Mouse (Mus musculus) kidney, embryonic 16.5 days (tissue): Measurements from ENCODE around the gene Dupd1. TPM values are rescaled to one million over a fixed set of nuclear protein-coding genes. Genes with fewer than 3 reads are reported as not detected.
A peak's percentile ranks its signal among the peaks of the same experiment; 100 is the strongest.

Experiments
- ATAC-seq: fragments of 200-750 bp; cut with Nextera tagmentation; 2 replicates; pipeline ENCODE4 v1.8.0; 2017; ENCODE audit warnings: moderate TSS enrichment; ENCODE audit not compliant: low FRiP score, low TSS enrichment
- H3K27ac ChIP-seq: fragments of 300-500 bp; sonication (generic); 2 replicates; pipeline ENCODE4 v1.5.1; 2014; ENCODE audit warnings: low read length
- H3K27me3 ChIP-seq: fragments of 300-500 bp; sonication (generic); 2 replicates; pipeline ENCODE4 v1.6.1; 2014; ENCODE audit warnings: low read length, control low read depth, mixed read lengths; ENCODE audit not compliant: insufficient read depth
- H3K36me3 ChIP-seq: fragments of 300-500 bp; sonication (generic); 2 replicates; pipeline ENCODE4 v1.6.1; 2014; ENCODE audit warnings: low read length, control low read depth, mixed read lengths; ENCODE audit not compliant: insufficient read depth
- H3K4me1 ChIP-seq: fragments of 300-500 bp; sonication (generic); 2 replicates; pipeline ENCODE4 v1.6.1; 2014; ENCODE audit warnings: low read length, control low read depth, mixed read lengths; ENCODE audit not compliant: insufficient read depth
- H3K4me2 ChIP-seq: fragments of 300-500 bp; sonication (generic); replicated peaks from 2 replicates; pipeline ENCODE4 v1.6.1; 2014; ENCODE audit warnings: low read depth, low read length
- H3K4me3 ChIP-seq: fragments of 300-500 bp; sonication (generic); 2 replicates; pipeline ENCODE4 v1.5.1; 2014; ENCODE audit warnings: mild to moderate bottlenecking, low read length
- H3K9ac ChIP-seq: fragments of 300-500 bp; sonication (generic); replicated peaks from 2 replicates; pipeline ENCODE4 v1.6.1; 2014; ENCODE audit warnings: low read length
- H3K9me3 ChIP-seq: fragments of 300-500 bp; sonication (generic); 2 replicates; pipeline ENCODE4 v1.6.1; 2016; ENCODE audit warnings: low read length, control low read depth
- WGBS: fragments of 180-500 bp; shearing (Covaris S2); extraction: QIAGEN DNeasy Blood & Tissue Kit; methylation state at CpG from one replicate; pipeline ENCODE4 v1.1.7; 2014; 5-methylcytosine and 5-hydroxymethylcytosine counted together
- polyA plus RNA-seq: library from polyadenylated mRNA; unstranded; fragments of >200 nt; fragmentation: Nextera tagmentation; extraction: Ambion mirVana; gene quantifications from 2 replicates; pipeline ENCODE4 v1.2.1, GENCODE M21; 2015

Gene Dupd1
- polyA plus RNA-seq, 1 experiment from 2014 or later: 0.22 TPM

DNA sequence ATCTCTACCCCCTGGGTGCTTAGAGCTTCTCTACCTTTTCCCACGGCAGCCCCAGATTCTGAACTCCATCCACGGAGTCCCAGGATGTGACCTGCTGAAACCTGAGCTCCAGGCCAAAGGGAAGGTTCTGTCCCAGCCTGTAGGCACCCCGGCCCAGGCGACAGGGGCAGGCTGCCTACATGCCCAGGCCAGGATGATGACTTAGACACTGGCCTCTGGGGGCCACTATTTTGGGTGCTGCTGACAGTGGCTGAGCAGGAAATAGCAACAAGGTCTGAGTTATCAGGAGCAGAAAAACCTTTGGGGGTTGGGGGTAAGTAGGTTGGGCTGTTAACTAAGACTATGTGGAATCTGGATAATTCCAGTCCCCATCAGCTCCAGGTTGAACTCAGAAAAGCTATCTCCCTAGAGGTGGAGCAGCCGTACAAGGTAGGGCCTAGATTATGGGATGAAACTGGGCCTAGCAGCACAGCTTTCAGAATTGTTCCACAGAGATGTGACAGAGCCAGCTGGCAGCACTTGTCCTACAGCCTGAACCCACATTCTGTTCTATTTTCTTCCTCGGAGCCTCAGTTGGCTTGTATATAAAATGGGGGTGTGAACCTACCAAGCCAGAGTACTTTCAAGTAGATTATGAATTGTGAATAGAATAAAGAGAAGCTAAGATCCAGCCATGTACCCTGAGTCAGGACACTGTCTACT, 14.8 kb upstream of the Dupd1 start:
- H3K9ac ChIP-seq: no peak overlapping the region
- no peak overlapping the region for H3K4me3 ChIP-seq
- H3K4me1 ChIP-seq: no peaks in the 10 kb centered on the region
- no peaks in the 10 kb centered on the region for H3K36me3 ChIP-seq
- no peaks in the 10 kb centered on the region for H3K27me3 ChIP-seq
- no peak overlapping the region for H3K4me2 ChIP-seq
- 0 out of 2 replicates have a peak, but pooled peaks cover 5% of the 10 kb centered on the region for H3K9me3 ChIP-seq
- 62% methylated on average over 6 of the region's 6 CpGs for WGBS
- H3K27ac ChIP-seq: no peak overlapping the region
- ATAC-seq: no peak

DNA sequence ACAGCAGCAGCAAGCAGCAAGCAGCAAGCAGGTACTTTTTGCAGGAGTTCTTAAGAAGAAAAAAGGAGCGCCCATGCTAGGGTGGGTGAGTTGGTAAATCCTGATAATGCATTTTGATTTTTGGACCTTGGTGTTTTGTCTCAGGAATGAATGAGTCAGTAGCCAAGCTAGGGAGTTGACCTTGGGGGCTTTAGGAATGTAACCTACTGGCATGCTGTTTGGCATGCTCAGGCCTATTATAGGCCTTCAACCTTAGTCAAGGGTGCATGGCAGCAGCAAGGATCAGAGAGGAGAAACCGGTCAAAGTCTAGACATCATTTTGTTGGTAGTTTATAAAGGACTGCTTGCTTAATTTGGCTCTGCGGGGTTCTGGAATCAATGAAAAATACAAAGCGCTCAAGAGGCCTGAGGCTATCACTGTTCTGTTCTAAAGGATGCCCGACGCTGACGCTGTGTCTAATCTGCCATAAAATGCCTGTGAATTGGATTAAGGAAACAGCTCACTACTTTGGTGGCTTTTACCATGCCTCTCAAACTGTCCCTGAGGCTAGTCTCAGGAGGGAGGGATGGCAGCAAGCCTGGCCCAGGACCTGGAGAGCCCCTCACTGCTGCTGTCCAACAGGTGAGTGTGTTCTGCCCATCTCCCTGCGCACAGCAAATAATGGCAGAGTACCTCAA, 7.8 kb upstream of the Dupd1 start:
- Histone ChIP-seq H3K9me3 (peaks cover 8% of the 10 kb centered on the region; the same call in 1 of the 2 replicates), H3K9ac (no peak overlapping the region), H3K4me3 (no peak overlapping the region), H3K4me2 (no peak overlapping the region), H3K36me3 (no peaks in the 10 kb centered on the region), H3K4me1 (no peaks in the 10 kb centered on the region; the same call in 1 of the 2 replicates), H3K27ac (no peak overlapping the region), H3K27me3 (no peaks in the 10 kb centered on the region)
- no peak for ATAC-seq
- 83% methylated on average over 8 of the region's 8 CpGs for WGBS

DNA sequence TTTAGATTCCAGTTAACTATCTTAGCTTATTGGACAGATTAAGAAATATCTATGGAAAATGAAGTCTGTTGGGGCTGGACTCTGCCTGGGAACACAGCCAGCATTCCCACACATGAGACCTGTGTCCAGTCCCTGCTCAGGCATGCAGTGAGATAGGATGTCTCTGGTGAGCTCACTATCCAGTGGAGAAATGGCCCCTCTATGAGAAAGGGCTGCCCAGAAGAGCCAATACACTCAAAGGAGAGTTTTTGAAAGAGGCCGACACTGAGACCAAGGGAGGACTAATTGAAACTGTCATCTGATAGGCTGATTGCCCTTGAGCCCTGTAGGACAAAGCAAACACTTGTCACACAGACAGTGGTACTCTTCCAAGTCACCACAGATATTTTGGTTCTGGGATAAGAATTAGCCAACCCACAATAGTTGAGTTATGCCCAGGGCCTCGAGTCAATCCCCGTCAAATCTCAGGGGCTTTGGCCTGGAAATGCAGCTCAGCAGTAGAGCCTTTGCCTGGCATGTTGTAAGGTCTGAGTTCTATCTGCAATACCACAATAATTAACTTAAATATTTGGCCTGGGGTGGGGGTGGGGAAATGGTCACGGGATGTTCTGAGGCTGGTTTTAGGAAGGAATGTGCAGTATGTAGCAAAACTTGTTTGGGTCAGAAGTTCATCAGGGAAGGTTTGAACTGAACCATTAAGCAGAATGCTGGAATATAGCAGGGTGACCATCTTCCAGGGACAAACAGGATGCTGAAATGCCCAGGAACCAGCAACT, 6.2 kb upstream of the Dupd1 start:
- Histone ChIP-seq H3K36me3 (no peaks in the 10 kb centered on the region), H3K27ac (no peak overlapping the region), H3K4me3 (no peak overlapping the region), H3K9me3 (peaks cover 8% of the 10 kb centered on the region; the same call in 1 of the 2 replicates), H3K4me1 (no peaks in the 10 kb centered on the region; the same call in 1 of the 2 replicates), H3K9ac (no peak overlapping the region), H3K4me2 (no peak overlapping the region), H3K27me3 (no peaks in the 10 kb centered on the region)
- ATAC-seq: no peak
- 72% methylated on average over 4 of the region's 4 CpGs for WGBS

DNA sequence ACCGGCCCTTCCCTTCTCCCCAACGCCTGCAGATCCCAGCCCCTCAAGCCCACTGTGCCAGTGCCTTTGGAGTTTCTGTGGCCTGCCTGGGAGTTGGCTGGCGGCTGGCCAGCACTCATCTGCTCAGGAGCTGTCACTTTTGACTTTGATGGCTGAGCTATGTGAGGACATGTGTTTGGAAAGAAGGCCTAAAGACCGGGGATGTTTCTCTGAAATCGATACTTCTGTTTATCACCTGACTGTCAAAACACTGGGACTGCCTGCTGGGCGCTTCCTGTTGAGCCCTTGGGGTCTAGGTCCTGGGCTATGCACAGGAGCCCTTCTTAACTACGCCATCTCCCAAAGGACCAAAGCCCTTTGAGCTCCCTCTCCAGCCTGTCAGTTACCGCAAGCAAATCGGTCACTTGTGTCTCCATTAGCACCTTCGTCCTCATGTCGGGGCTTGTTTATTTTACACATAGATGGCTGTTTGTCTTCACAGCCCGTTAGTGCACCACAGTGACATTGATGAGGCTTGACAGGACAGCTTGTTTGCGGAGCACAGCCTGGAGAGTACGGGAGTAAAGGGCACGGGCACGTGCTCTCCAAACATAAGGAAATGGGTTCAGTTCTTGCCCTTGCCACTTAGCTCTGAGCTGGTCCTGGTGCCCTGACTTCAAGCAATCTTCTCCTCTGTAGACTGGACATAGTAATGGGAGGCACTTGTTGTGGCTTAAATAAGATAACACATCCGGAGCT, 5.4 kb upstream of the Dupd1 start:
- 23% methylated on average over 17 of the region's 17 CpGs for WGBS
- no peaks in the 10 kb centered on the region for H3K27me3 ChIP-seq
- H3K4me1 ChIP-seq: no peaks in the 10 kb centered on the region; the same call in 1 of the 2 replicates
- H3K9me3 ChIP-seq: peaks cover 8% of the 10 kb centered on the region; the same call in 1 of the 2 replicates
- ATAC-seq: no peak
- H3K4me2 ChIP-seq: no peak overlapping the region
- no peak overlapping the region for H3K27ac ChIP-seq
- H3K9ac ChIP-seq: no peak overlapping the region
- no peaks in the 10 kb centered on the region for H3K36me3 ChIP-seq
- no peak overlapping the region for H3K4me3 ChIP-seq

DNA sequence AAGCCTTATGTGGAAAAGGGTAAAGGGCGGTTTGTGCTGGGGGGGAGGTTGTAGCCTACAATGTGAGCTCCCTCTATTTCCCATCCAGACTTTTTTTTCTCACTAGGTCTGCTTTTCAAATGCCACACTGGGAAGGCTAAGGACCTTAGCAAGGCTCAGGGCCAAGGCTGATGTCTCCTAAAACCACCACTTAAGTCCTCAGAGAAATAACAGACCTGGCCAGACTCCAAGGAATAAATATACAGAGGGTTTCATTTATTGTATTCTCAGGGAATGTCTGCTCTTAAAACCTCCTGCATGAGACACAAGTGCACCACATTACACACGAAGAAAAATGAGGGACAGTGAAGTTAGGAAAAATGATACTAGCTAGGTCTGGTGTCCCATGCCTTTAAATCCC, 3.1 kb downstream of the Dupd1 start:
- no peaks in the 10 kb centered on the region for H3K27me3 ChIP-seq
- 81% methylated on average over 2 of the region's 2 CpGs for WGBS

DNA sequence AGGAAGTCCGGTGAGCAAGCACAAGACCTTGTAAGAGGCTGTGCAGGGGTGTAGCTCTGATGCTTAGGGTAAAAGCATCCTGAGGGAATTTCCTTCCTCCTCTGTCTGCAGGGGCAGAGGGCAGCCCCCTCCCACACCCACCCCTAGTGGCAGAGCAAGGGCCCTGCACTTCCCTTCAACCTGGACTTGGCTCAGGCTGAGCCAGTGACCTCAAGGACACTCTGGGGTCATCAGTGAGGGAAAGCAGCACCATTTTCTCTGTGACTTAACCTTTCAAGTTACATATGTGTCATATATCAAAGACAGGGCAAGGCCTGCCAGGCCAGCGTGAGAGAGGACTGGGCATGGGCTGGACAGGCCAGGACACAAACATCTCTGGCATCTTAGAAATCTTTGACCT, 4.8 kb downstream of the Dupd1 start:
- no peak for ATAC-seq
- no peak overlapping the region for H3K27ac ChIP-seq
- no peaks in the 10 kb centered on the region for H3K36me3 ChIP-seq

More for the DNA sequence above, 3.1 kb downstream of the Dupd1 start:
- no peaks in the 10 kb centered on the region for H3K36me3 ChIP-seq
- no peaks in the 10 kb centered on the region for H3K9me3 ChIP-seq
- no peak overlapping the region for H3K4me2 ChIP-seq
- no peak overlapping the region for H3K4me3 ChIP-seq
- no peak overlapping the region for H3K27ac ChIP-seq
- no peak overlapping the region for H3K9ac ChIP-seq
- no peak for ATAC-seq
- no peaks in the 10 kb centered on the region; the same call in 1 of the 2 replicates for H3K4me1 ChIP-seq

DNA sequence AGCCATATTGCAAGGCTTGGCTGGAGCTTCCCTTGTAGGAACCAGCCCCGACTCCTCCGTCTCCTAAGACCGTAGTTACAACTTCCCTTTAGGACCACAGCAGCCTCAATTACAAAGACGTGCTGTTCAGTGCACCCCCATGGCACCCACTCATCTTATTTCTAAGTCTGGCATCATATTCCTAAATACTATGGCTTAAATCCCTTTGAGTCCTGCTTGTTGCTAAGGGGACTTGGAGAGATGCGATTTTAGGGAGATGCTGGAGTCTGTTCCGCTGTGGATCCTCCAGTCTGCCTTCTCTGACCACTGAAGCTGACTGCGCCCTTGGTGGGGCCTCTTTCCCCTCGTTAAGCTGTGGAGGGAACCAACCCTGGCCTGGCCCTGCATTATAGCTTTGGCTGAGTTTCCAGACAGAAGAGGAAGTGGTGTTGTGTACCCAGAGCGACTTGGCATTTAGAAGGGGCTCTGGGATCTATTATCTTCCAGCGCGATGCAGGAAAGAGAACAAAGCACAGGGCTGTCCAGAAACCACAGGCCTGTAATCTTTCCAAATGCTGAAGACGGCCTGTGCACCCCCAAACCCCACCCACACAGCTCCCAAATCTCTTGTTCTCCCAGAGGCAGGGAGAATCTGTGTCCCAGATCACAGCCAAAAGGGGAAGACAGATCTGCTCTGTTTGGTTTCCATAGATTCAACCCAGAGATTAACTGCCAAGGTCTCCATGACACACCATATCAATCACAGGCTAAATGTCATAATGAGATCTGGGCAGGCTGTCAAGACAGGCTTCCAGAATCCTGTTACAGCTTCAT, 7.4 kb downstream of the Dupd1 start:
- H3K4me3 ChIP-seq: no peak overlapping the region
- H3K9ac ChIP-seq: no peak overlapping the region
- no peaks in the 10 kb centered on the region; the same call in 1 of the 2 replicates for H3K9me3 ChIP-seq
- ATAC-seq: peak; percentile 27; the same call in 1 of the 2 replicates
- peaks cover 7% of the 10 kb centered on the region for H3K4me1 ChIP-seq
- H3K4me2 ChIP-seq: no peak overlapping the region
- no peaks in the 10 kb centered on the region for H3K36me3 ChIP-seq
- H3K27ac ChIP-seq: 0 out of 2 replicates have a peak overlapping the region, but pooled peaks have one; percentile 25
- no peaks in the 10 kb centered on the region for H3K27me3 ChIP-seq
- WGBS: 65% methylated on average over 12 of the region's 12 CpGs

More for the DNA sequence above, 4.8 kb downstream of the Dupd1 start:
- no peaks in the 10 kb centered on the region for H3K27me3 ChIP-seq
- no peak overlapping the region for H3K4me2 ChIP-seq
- H3K9me3 ChIP-seq: no peaks in the 10 kb centered on the region
- H3K9ac ChIP-seq: no peak overlapping the region
- WGBS: 54% methylated on average over 2 of the region's 2 CpGs
- no peaks in the 10 kb centered on the region; the same call in 1 of the 2 replicates for H3K4me1 ChIP-seq
- H3K4me3 ChIP-seq: no peak overlapping the region

- Histone ChIP-seq H3K9ac (no peak overlapping the region), H3K27ac (no peak overlapping the region), H3K4me2 (no peak overlapping the region), H3K27me3 (no peaks in the 10 kb centered on the region), H3K9me3 (no peaks in the 10 kb centered on the region; the same call in 1 of the 2 replicates), H3K4me3 (no peak overlapping the region), H3K36me3 (no peaks in the 10 kb centered on the region), H3K4me1 (peaks cover 7% of the 10 kb centered on the region)
- WGBS: 86% methylated on average over 2 of the region's 2 CpGs
- no peak for ATAC-seq
Measured at GRCm38 (mm10) chr14:21705462-21705861, 8.9 kb downstream of the Dupd1 start.
